Mouse (Mus musculus): ENCODE measurements around the gene Tcl1b2. TPM values are rescaled to one million over a fixed set of nuclear protein-coding genes. Genes with fewer than 3 reads are reported as not detected.

Tcl1b2 gene
- total and polyA plus RNA-seq, 3 experiments, result not detected

DNA sequence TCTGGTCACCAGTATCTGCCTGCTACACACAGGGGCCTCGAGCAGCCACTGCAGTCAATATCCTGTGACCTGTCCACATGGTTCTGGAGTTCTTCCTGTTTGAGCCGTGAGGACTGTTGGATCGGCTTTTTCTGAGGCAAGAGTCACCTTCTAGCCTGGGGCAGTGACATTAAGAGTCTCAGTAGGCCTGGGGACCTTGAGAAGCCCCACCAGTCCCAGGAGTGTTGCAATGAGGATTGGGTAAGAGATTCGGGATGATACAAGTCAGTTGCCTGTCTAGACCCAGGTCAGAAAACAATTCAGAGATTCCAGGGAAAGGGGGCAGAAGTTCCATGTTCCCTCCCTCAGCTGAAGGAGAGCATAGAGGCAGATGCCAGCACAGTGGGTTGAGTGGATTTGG is 36.0 kb upstream of the Tcl1b2 start:
- Histone ChIP-seq H3K9me3 (replicated peaks; ENCODE audit: insufficient read depth, low read length) (no peaks in the 10 kb centered on the region), H3K4me1 (ENCODE audit: control insufficient read depth in 1 of 2, insufficient read depth in 2 of 2, low read length in 2 of 2) (no peaks in the 10 kb centered on the region), H3K9ac (ENCODE audit: control insufficient read depth, low read depth, low read length, poor library complexity, severe bottlenecking) (no peak overlapping the region), H3K27ac (ENCODE audit: control insufficient read depth, low read depth, low read length) (no peak overlapping the region), H3K4me3 (ENCODE audit: control insufficient read depth in 1 of 2, insufficient read depth in 1 of 2, low read depth in 2 of 2, low read length in 2 of 2) (no peak overlapping the region), H3K27me3 (ENCODE audit: control insufficient read depth in 1 of 2, insufficient read depth in 2 of 2, low read length in 2 of 2) (no peaks in the 10 kb centered on the region), H3K36me3 (ENCODE audit: control insufficient read depth in 1 of 2, insufficient read depth in 2 of 2, low read length in 2 of 2) (no peaks in the 10 kb centered on the region), H3K79me2 (ENCODE audit: control insufficient read depth, insufficient read depth, low read length, poor library complexity) (no peaks in the 10 kb centered on the region)
- DNase-seq (ENCODE audit: low read depth, low spot score), result no peak
- TF ChIP-seq EP300 (IDR thresholded peaks at IDR 0.05; ENCODE audit: low read depth in 1 of 2, low read length in 2 of 2) (no peak), GABPA (IDR thresholded peaks at IDR 0.05; ENCODE audit: low read depth, low read length) (no peak), TCF12 (IDR thresholded peaks at IDR 0.05; ENCODE audit: low read depth, low read length) (no peak), UBTF (IDR thresholded peaks at IDR 0.05; ENCODE audit: borderline replicate concordance, insufficient read depth, low read depth, low read length) (no peak), CHD1 (IDR thresholded peaks at IDR 0.05; ENCODE audit: low read depth, low read length) (no peak)

DNA sequence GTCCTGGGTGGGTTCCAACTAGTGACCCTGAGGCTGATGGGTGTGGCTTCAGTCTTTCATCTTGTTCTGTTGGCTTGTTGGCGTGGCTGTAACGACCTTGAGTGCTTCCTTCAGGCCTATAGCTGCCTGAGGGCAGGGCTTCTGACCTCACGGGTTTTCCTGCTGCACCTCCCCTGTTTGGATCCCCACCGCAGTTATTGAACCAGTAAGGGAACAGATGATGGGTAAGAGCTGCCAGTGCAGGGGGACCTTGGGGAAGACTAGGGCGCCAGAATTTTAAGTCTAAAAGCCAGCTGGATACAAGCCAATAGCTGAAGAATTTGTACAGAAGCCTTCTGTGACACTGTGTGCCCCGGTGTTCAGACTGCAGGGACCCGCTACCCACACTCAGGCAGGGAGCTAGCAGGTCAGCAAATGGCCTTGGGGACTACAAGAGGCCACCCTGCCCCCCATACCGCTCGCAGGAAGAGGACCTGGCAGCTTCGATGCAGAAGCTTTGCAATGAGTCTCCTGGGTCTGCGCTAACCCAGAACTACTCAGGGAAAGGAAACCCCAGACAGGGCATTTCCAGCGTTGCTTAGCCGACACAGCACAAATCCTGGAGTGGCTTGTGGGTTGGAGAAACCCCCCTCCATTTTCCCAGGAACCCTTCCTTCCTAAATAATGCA is 33.4 kb upstream of the Tcl1b2 start:
- H3K4me1 ChIP-seq (ENCODE audit: control insufficient read depth in 1 of 2, insufficient read depth in 2 of 2, low read length in 2 of 2), result no peaks in the 10 kb centered on the region
- DNase-seq (ENCODE audit: low read depth, low spot score), result no peak
- no peak overlapping the region for H3K27ac ChIP-seq (ENCODE audit: control insufficient read depth, low read depth, low read length)
- H3K36me3 ChIP-seq (ENCODE audit: control insufficient read depth in 1 of 2, insufficient read depth in 2 of 2, low read length in 2 of 2), result no peaks in the 10 kb centered on the region
- no peak overlapping the region for H3K4me3 ChIP-seq (ENCODE audit: control insufficient read depth in 1 of 2, insufficient read depth in 1 of 2, low read depth in 2 of 2, low read length in 2 of 2)
- H3K27me3 ChIP-seq (ENCODE audit: control insufficient read depth in 1 of 2, insufficient read depth in 2 of 2, low read length in 2 of 2), result no peaks in the 10 kb centered on the region
- no peak for TF ChIP-seq MAX (IDR thresholded peaks at IDR 0.05; ENCODE audit: low read length)
- H3K9ac ChIP-seq (ENCODE audit: control insufficient read depth, low read depth, low read length, poor library complexity, severe bottlenecking), result no peak overlapping the region
- no peaks in the 10 kb centered on the region for H3K9me3 ChIP-seq (replicated peaks; ENCODE audit: insufficient read depth, low read length)
- no peaks in the 10 kb centered on the region for H3K79me2 ChIP-seq (ENCODE audit: control insufficient read depth, insufficient read depth, low read length, poor library complexity)

DNA sequence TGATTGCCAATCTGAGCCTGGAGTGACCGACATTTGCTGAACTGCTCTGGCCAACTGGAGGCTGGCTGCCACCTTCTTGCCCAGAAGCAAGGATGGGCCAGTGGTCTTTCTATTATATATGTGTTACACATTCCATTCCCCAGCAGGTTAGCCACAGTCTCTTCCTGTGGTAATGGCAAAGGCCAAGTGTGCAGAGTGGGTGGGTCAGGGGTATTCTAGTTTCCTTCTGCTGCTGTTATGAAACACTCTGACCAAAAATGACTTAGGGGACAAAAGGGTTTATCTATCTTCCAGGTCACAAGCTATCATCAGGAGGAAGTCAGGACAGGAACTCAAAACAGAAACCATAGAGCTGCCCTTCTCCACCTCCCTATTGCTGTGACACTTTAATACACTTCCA is 29.2 kb upstream of the Tcl1b2 start:
- Histone ChIP-seq H3K9me3 (replicated peaks; ENCODE audit: insufficient read depth, low read length) (no peaks in the 10 kb centered on the region), H3K4me1 (ENCODE audit: control insufficient read depth in 1 of 2, insufficient read depth in 2 of 2, low read length in 2 of 2) (no peaks in the 10 kb centered on the region), H3K36me3 (ENCODE audit: control insufficient read depth in 1 of 2, insufficient read depth in 2 of 2, low read length in 2 of 2) (no peaks in the 10 kb centered on the region), H3K27ac (ENCODE audit: control insufficient read depth, low read depth, low read length) (no peak overlapping the region), H3K4me3 (ENCODE audit: control insufficient read depth in 1 of 2, insufficient read depth in 1 of 2, low read depth in 2 of 2, low read length in 2 of 2) (no peak overlapping the region), H3K79me2 (ENCODE audit: control insufficient read depth, insufficient read depth, low read length, poor library complexity) (no peaks in the 10 kb centered on the region), H3K9ac (ENCODE audit: control insufficient read depth, low read depth, low read length, poor library complexity, severe bottlenecking) (no peak overlapping the region), H3K27me3 (ENCODE audit: control insufficient read depth in 1 of 2, insufficient read depth in 2 of 2, low read length in 2 of 2) (no peaks in the 10 kb centered on the region)
- no peak for TF ChIP-seq EP300 (IDR thresholded peaks at IDR 0.05; ENCODE audit: low read depth in 1 of 2, low read length in 2 of 2)
- no peak for DNase-seq (ENCODE audit: low read depth, low spot score)

DNA sequence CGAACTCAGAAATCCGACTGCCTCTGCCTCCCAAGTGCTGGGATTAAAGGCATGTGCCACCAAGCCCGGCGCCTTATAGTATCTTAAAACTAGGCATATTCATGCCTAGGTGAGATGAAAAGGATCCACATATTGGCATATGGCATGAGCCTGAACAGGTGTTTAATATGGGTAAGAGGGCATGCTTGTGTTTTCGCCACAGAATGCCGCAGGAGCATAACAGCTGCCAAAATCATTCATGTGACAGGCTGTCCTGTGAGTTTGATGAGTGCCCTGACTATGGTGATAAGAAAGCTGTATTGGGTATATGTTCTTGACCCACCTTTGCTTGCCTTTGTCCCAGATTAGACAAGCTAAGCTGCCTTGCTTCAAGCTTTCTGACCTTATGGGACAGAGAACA is 20.5 kb upstream of the Tcl1b2 start:
- no peak for TF ChIP-seq USF1 (IDR thresholded peaks at IDR 0.05; ENCODE audit: low read depth, low read length)
- TF ChIP-seq KAT2A (conservative IDR thresholded peaks at IDR 0.05; ENCODE audit: low read depth, low read length), result no peak
- TF ChIP-seq TAL1 (IDR thresholded peaks at IDR 0.05; ENCODE audit: low read length), result no peak
- TF ChIP-seq MYB (IDR thresholded peaks at IDR 0.05; ENCODE audit: low read depth, low read length), result no peak
- no peak for TF ChIP-seq ZNF384 (IDR thresholded peaks at IDR 0.05; ENCODE audit: low read depth, low read length)
- TF ChIP-seq POLR2AphosphoS5 (IDR thresholded peaks at IDR 0.05; ENCODE audit: borderline replicate concordance, low read depth, low read length), result no peak
- TF ChIP-seq MAX (IDR thresholded peaks at IDR 0.05; ENCODE audit: low read length), result no peak
- TF ChIP-seq SIN3A (IDR thresholded peaks at IDR 0.05; ENCODE audit: low read length), result no peak
- TF ChIP-seq ETS1 (IDR thresholded peaks at IDR 0.05; ENCODE audit: low read depth, low read length), result no peak
- TF ChIP-seq RCOR1 (IDR thresholded peaks at IDR 0.05; ENCODE audit: low read depth, low read length), result no peak
- TF ChIP-seq ELF1 (IDR thresholded peaks at IDR 0.05; ENCODE audit: low read depth, low read length), result no peak

More for the DNA sequence above, 20.5 kb upstream of the Tcl1b2 start:
- Histone ChIP-seq H3K9me3 (replicated peaks; ENCODE audit: insufficient read depth, low read length) (no peaks in the 10 kb centered on the region), H3K4me3 (ENCODE audit: control insufficient read depth in 1 of 2, insufficient read depth in 1 of 2, low read depth in 2 of 2, low read length in 2 of 2) (no peak overlapping the region), H3K27me3 (ENCODE audit: control insufficient read depth in 1 of 2, insufficient read depth in 2 of 2, low read length in 2 of 2) (no peaks in the 10 kb centered on the region), H3K4me1 (ENCODE audit: control insufficient read depth in 1 of 2, insufficient read depth in 2 of 2, low read length in 2 of 2) (no peaks in the 10 kb centered on the region), H3K9ac (ENCODE audit: control insufficient read depth, low read depth, low read length, poor library complexity, severe bottlenecking) (no peak overlapping the region), H3K27ac (ENCODE audit: control insufficient read depth, low read depth, low read length) (no peak overlapping the region), H3K79me2 (ENCODE audit: control insufficient read depth, insufficient read depth, low read length, poor library complexity) (no peaks in the 10 kb centered on the region), H3K36me3 (ENCODE audit: control insufficient read depth in 1 of 2, insufficient read depth in 2 of 2, low read length in 2 of 2) (no peaks in the 10 kb centered on the region)
- no peak for DNase-seq (ENCODE audit: low read depth, low spot score)

Measured in MEL (cell line).